Mouse (Mus musculus) testis, adult 2 months (tissue): Measurements from ENCODE around the gene Ccnq.

Experiments used
- CTCF ChIP-seq: fragments of 200-500 bp; IDR thresholded peaks from 2 replicates; pipeline ENCODE4 v1.5.1; 2012; ENCODE audit warnings: low read depth, mild to moderate bottlenecking, inconsistent platforms, low read length, moderate library complexity; ENCODE audit not compliant: control insufficient read depth, insufficient read depth, insufficient replicate concordance
- POLR2A ChIP-seq: fragments of 200-500 bp; IDR thresholded peaks from 2 replicates; pipeline ENCODE4 v1.6.1; 2012; ENCODE audit warnings: low read depth, mild to moderate bottlenecking, inconsistent platforms, low read length, moderate library complexity; ENCODE audit not compliant: control insufficient read depth

- TF ChIP-seq CTCF (no peak), POLR2A (no peak)
Measured at GRCm38 (mm10) chr11:78777851-78778680, 26.5 kb upstream of the Ccnq start.
